Mouse (Mus musculus) embryonic facial prominence, embryonic 12.5 days (tissue): ENCODE data around the gene Cyb5r2. TPM values are rescaled to one million over a fixed set of nuclear protein-coding genes. Genes with fewer than 3 reads are reported as not detected.

ENCODE experiments used
- ATAC-seq: fragments of 200-750 bp; cut with Nextera tagmentation; 2 replicates; pipeline ENCODE4 v1.8.0; 2017; ENCODE audit not compliant: insufficient number of reproducible peaks, insufficient read depth, low FRiP score, low TSS enrichment
- H3K27ac ChIP-seq: fragments of 300-500 bp; sonication (generic); 2 replicates; pipeline ENCODE4 v1.5.1; 2016; ENCODE audit warnings: mild to moderate bottlenecking
- H3K27me3 ChIP-seq: fragments of 300-500 bp; sonication (generic); 2 replicates; pipeline ENCODE4 v1.6.1; 2016; ENCODE audit warnings: mild to moderate bottlenecking, moderate library complexity
- H3K36me3 ChIP-seq: fragments of 300-500 bp; sonication (generic); 2 replicates; pipeline ENCODE4 v1.6.1; 2016; ENCODE audit warnings: mild to moderate bottlenecking
- H3K4me1 ChIP-seq: fragments of 300-500 bp; sonication (generic); 2 replicates; pipeline ENCODE4 v1.6.1; 2016
- H3K4me2 ChIP-seq: fragments of 300-500 bp; sonication (generic); replicated peaks from 2 replicates; pipeline ENCODE4 v1.6.1; 2016; ENCODE audit warnings: mild to moderate bottlenecking, moderate library complexity
- H3K4me3 ChIP-seq: fragments of 300-500 bp; sonication (generic); 2 replicates; pipeline ENCODE4 v1.5.1; 2016; ENCODE audit warnings: mild to moderate bottlenecking
- H3K9ac ChIP-seq: fragments of 300-500 bp; sonication (generic); 2 replicates; pipeline ENCODE4 v1.6.1; 2016; ENCODE audit warnings: mild to moderate bottlenecking, moderate library complexity
- H3K9me3 ChIP-seq: fragments of 300-500 bp; sonication (generic); 2 replicates; pipeline ENCODE4 v1.6.1; 2016; ENCODE audit warnings: mild to moderate bottlenecking, moderate library complexity
- WGBS: fragments of 180-500 bp; shearing (Covaris S2); methylation state at CpG from one replicate; pipeline ENCODE4 v1.1.7; 2016; 5-methylcytosine and 5-hydroxymethylcytosine counted together
- polyA plus RNA-seq: library from polyadenylated mRNA; unstranded; fragments of >200 nt; fragmentation: Nextera tagmentation; extraction: Ambion mirVana; gene quantifications from 2 replicates; pipeline ENCODE4 v1.2.1, GENCODE M21; 2016

The Cyb5r2 gene
- polyA plus RNA-seq, 1 experiment from 2014 or later: 0.40 TPM

DNA sequence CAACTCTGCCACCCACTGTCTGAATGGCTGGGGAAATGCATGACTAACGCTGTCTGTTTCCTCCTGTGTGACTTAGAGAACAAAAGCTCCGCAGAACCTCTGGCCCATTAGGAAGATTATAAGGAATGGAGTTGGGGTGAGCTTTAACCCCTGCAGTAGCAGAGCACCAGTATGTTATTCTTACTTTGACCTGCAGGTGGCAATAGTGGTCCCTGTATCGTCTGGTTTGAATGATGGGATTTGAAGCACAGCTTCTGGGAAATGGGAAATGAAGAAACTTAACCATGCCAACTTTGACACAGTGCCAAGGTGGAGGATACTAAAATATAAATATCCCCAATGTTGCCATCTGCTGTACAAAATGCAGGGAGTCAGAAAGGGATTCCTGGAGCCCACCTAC is 8.6 kb downstream of the Cyb5r2 start:
- no peaks in the 10 kb centered on the region for H3K4me1 ChIP-seq
- ATAC-seq: no peak
- no peaks in the 10 kb centered on the region for H3K27me3 ChIP-seq
- no peak overlapping the region for H3K4me2 ChIP-seq
- no peak overlapping the region for H3K4me3 ChIP-seq
- H3K36me3 ChIP-seq: peaks cover 20% of the 10 kb centered on the region
- no peaks in the 10 kb centered on the region for H3K9me3 ChIP-seq
- WGBS: 4% methylated on average over 3 of the region's 3 CpGs
- H3K27ac ChIP-seq: no peak overlapping the region
- H3K9ac ChIP-seq: no peak overlapping the region

DNA sequence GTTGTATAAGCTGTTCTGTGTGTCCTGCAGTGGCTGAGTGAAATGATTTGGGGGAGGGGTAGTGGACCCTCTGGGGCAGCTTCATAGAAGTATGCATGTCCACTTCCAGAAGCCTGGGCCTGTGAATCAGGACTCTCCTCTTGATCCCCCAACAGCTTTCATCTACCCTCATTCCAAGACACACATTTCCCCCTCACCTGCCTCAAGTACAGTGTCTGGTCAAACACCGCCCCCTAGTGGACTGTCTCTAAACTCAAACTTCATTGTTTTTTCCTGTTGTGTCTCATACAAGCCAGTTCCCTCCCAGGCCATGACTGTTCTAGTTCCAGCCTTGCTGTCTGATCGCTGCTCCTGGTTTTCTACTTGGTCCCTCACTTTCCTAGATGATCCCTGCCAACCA is 9.9 kb downstream of the Cyb5r2 start:
- WGBS: 15% methylated on average over 2 of the region's 2 CpGs
- no peak for ATAC-seq
- H3K4me2 ChIP-seq: no peak overlapping the region
- no peak overlapping the region for H3K27ac ChIP-seq
- no peaks in the 10 kb centered on the region for H3K4me1 ChIP-seq
- no peak overlapping the region for H3K9ac ChIP-seq
- no peaks in the 10 kb centered on the region for H3K27me3 ChIP-seq
- H3K9me3 ChIP-seq: no peaks in the 10 kb centered on the region
- no peak overlapping the region for H3K4me3 ChIP-seq
- peaks cover 33% of the 10 kb centered on the region for H3K36me3 ChIP-seq

DNA sequence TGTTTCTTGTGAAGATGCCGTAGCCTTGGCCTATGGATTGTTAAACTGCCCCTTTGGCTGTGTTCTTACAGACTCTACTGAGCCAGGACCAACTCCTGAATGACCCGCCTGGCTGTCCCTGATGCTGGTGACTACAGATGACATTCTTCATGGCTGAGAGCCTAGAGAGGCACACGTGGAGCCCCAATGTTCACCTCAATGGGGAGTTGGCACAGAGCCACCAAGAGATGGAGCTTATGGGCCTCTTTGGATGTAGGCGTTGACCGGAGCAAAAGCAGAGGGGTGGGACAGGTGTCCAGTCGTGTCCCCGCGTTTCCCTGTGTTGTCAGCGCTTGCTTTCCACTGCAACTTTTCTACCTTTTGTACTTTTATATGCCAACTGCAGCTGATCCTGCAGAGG is 10.4 kb downstream of the Cyb5r2 start:
- H3K4me3 ChIP-seq: no peak overlapping the region
- H3K9ac ChIP-seq: no peak overlapping the region
- WGBS: 88% methylated on average over 9 of the region's 9 CpGs
- no peaks in the 10 kb centered on the region for H3K4me1 ChIP-seq
- ATAC-seq: no peak
- H3K27ac ChIP-seq: no peak overlapping the region
- no peak overlapping the region for H3K4me2 ChIP-seq
- H3K36me3 ChIP-seq: peaks cover 35% of the 10 kb centered on the region
- no peaks in the 10 kb centered on the region for H3K27me3 ChIP-seq
- no peaks in the 10 kb centered on the region for H3K9me3 ChIP-seq

DNA sequence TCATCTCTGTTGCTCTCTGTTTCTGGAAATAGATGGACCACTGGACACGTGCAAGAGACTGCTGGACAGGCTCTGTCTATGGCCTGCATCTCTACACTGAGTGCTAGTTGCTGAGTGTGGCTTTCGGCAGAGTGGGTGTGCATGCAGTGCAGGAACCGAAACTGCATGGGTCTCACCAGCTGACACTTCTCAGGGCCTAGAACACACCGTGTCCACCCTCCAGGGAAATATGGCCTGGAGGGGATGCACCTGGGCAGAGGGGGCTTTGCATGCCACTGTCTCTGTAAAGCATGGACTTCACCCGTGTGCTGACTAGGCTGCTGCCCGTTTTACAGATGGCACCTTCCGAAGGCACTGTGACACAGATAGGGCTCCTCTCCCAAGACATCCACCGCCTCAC is 11.8 kb downstream of the Cyb5r2 start:
- no peak for ATAC-seq
- H3K4me3 ChIP-seq: no peak overlapping the region
- H3K9ac ChIP-seq: no peak overlapping the region
- H3K36me3 ChIP-seq: peaks cover 38% of the 10 kb centered on the region
- no peaks in the 10 kb centered on the region for H3K4me1 ChIP-seq
- H3K27ac ChIP-seq: no peak overlapping the region
- H3K4me2 ChIP-seq: no peak overlapping the region
- no peaks in the 10 kb centered on the region for H3K9me3 ChIP-seq
- WGBS: 90% methylated on average over 8 of the region's 8 CpGs
- H3K27me3 ChIP-seq: no peaks in the 10 kb centered on the region

DNA sequence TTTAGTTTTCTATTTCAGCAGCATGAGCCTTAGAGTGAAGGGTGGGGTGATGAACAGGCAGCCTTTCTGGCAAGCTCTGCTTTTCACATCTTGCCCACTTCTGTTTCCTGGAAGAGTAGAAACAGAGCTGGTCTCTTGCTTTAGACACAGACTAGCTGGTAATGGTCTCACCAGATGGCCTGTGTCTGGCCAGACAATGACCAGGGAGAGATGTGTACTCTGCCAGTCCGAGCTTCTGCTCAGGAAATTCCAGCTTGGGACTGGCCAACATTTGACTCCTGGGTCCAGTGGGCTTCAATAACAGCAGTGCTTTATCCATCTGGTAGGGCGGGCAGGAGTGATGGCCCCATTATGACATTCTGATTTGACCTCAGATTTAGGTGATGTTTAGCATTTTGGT is 12.7 kb downstream of the Cyb5r2 start:
- Histone ChIP-seq H3K4me3 (no peak overlapping the region), H3K27me3 (no peaks in the 10 kb centered on the region), H3K4me1 (no peaks in the 10 kb centered on the region), H3K9ac (no peak overlapping the region), H3K36me3 (peaks cover 48% of the 10 kb centered on the region), H3K4me2 (no peak overlapping the region), H3K27ac (no peak overlapping the region), H3K9me3 (no peaks in the 10 kb centered on the region)
- ATAC-seq: no peak
- 72% methylated on average over 2 of the region's 2 CpGs for WGBS

DNA sequence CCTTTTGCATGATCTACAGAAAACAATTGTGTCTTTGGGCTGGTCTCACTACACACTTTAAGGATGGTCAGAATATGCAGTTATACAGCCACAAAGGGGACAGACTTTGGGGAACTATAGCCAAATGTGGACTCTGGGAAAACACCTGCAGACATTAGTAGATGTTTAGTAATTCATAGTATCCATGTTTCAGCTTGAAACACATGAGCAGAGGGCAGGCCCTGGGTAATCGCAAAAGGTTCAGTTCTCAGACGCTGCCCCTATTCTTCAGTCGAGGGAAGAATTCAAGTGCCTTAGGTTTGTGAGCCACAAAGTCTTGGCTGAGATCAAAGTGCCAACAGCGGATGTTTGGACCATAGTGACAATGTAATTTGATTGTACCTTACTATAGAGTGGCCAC is 13.4 kb downstream of the Cyb5r2 start:
- 90% methylated on average over 4 of the region's 4 CpGs for WGBS
- Histone ChIP-seq H3K4me2 (no peak overlapping the region), H3K36me3 (peaks cover 48% of the 10 kb centered on the region), H3K27ac (no peak overlapping the region), H3K4me1 (no peaks in the 10 kb centered on the region), H3K9ac (no peak overlapping the region), H3K4me3 (no peak overlapping the region), H3K27me3 (no peaks in the 10 kb centered on the region), H3K9me3 (no peaks in the 10 kb centered on the region)
- ATAC-seq: no peak

DNA sequence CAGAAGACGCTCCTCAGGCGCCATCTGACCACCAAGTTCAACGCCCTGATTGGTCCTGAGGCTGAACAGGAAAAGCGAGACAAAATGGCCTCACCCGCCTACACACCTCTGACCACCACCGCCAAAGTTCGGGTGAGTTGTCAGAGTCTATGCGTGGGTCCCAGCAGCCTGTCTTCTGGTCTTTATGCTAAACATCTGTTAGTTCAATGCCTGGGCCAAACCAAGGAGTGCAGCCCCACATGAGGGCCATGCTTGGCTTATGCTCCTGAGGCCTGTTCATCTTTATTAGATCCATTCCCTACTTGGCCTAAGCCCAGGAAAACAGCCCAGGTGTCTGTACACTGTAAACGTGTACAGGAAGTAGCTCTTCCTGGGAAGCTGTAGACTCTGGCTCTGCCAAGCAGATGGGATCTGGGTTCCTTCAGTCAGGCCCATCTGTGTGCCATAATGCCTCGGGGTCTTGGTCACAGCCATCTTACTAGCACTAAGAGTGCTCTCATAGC is 14.8 kb downstream of the Cyb5r2 start:
- no peak for ATAC-seq
- Histone ChIP-seq H3K4me3 (no peak overlapping the region), H3K27me3 (no peaks in the 10 kb centered on the region), H3K9ac (no peak overlapping the region), H3K36me3 (peaks cover 55% of the 10 kb centered on the region), H3K4me1 (no peaks in the 10 kb centered on the region), H3K27ac (no peak overlapping the region), H3K4me2 (no peak overlapping the region), H3K9me3 (no peaks in the 10 kb centered on the region)
- 84% methylated on average over 10 of the region's 10 CpGs for WGBS

DNA sequence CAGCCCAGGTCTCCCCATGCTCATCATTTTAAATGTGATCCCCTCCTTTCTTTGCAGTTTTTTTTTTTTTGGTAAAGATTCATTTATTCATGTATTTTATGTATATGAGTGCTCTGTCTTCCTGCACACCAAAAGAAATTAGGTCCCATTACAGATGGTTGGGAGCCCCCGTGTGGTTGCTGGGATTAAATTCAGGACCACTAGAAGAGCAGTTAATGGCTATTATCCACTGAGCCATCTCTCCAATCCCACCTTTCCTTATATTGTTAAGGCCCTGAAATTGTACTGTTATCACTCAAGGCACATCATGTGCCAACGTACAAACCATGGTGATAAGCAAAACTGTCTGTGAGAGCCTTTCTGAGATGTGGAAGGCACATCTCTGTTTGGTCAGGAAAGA is 19.1 kb downstream of the Cyb5r2 start:
- Histone ChIP-seq H3K27ac (no peak overlapping the region), H3K4me2 (no peak overlapping the region), H3K9me3 (no peaks in the 10 kb centered on the region), H3K4me1 (no peaks in the 10 kb centered on the region), H3K36me3 (peaks cover 31% of the 10 kb centered on the region), H3K4me3 (no peak overlapping the region), H3K9ac (no peak overlapping the region), H3K27me3 (no peaks in the 10 kb centered on the region)
- WGBS: 37% methylated on average over 2 of the region's 2 CpGs
- no peak for ATAC-seq

DNA sequence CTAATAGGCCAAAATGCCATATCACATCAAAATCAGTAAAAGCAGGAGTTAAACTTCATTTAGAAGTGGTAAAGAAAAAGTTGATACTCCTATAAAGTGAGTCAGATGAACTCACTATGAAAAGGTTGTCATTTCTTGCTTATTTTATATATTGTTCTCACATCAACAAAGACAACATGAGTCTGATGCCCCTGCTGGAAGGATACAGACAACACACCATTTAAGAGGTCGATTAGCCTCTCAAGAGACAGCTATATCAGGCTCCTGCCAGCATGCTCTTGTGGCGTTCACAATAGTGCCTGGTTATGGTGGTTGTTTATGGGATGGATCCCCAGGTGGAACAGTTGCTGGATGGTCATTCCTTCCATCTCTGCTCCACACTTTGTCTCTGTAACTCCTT is 24.7 kb downstream of the Cyb5r2 start:
- 68% methylated on average over 2 of the region's 2 CpGs for WGBS
- no peaks in the 10 kb centered on the region for H3K27me3 ChIP-seq
- ATAC-seq: no peak
- H3K36me3 ChIP-seq: peaks cover 25% of the 10 kb centered on the region
- no peak overlapping the region for H3K4me3 ChIP-seq
- H3K9ac ChIP-seq: no peak overlapping the region
- no peaks in the 10 kb centered on the region for H3K9me3 ChIP-seq
- no peak overlapping the region for H3K4me2 ChIP-seq
- no peak overlapping the region for H3K27ac ChIP-seq
- no peaks in the 10 kb centered on the region for H3K4me1 ChIP-seq

DNA sequence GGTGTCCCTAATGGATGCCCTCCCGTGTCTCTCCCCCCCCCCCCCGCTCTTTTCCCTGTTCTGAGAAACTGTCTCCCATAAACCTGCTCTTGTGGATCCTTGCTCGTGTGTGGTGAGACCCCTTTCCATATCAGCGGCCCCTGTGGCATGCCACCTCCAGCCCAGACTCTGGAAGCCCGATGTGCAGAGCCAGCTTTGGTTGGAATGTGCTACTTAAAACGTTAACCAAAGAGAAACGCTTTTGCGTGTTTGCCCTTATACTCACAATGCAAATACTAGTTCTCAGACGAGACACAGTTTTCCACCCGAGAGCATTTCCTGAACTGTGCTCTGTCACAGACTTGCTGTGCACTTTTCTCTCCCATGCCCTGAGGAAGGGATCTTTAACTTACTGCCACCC is 27.2 kb downstream of the Cyb5r2 start:
- no peaks in the 10 kb centered on the region for H3K27me3 ChIP-seq
- H3K27ac ChIP-seq: no peak overlapping the region
- H3K4me2 ChIP-seq: no peak overlapping the region
- no peak for ATAC-seq
- H3K36me3 ChIP-seq: peaks cover 30% of the 10 kb centered on the region
- H3K4me1 ChIP-seq: no peaks in the 10 kb centered on the region
- H3K9ac ChIP-seq: no peak overlapping the region
- 78% methylated on average over 10 of the region's 10 CpGs for WGBS
- no peaks in the 10 kb centered on the region for H3K9me3 ChIP-seq
- no peak overlapping the region for H3K4me3 ChIP-seq

DNA sequence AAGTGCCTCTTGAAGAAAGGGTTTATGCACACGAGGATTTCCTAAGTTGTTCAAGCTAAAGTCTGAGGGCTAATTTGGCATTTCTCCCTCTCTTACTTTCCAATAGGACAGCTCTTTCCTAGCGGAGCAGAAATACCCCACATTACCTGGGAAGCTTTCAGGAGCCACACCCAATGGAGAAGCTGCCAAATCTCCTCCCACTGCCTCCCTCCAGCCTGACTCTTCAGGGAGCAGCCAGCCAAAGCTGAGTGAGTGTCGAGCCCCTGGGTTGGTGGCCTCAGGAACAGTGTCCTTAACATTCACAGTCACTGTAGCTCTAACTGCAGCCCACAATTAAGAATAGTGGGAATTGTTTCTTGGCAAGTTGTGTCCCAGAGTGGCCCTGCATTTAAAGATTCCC is 30.3 kb downstream of the Cyb5r2 start:
- no peak for ATAC-seq
- 61% methylated on average over 3 of the region's 3 CpGs for WGBS
- Histone ChIP-seq H3K4me1 (no peaks in the 10 kb centered on the region), H3K36me3 (peaks cover 50% of the 10 kb centered on the region), H3K4me3 (no peak overlapping the region), H3K4me2 (no peak overlapping the region), H3K27ac (no peak overlapping the region), H3K9ac (no peak overlapping the region), H3K27me3 (no peaks in the 10 kb centered on the region), H3K9me3 (no peaks in the 10 kb centered on the region)

DNA sequence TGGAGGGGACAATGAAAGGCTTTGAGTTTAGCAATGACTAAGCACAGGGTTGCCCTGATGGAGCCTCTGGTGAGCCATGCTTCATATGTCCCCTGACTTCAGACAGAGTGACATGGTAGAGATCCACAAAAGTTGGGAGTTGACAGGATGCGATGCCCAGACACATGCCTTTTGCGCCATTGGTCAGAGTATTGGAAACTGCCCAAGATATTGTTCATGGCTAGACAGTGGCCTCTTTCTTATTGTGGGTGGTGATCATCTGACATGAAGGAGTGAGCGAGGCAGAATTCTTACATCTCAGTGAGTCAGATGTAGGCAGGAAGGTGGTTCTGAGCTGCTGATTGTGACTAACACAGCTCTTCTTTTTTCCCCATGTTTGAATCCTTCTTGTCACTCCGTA is 35.3 kb downstream of the Cyb5r2 start:
- 92% methylated on average over 4 of the region's 4 CpGs for WGBS
- Histone ChIP-seq H3K9ac (no peak overlapping the region), H3K36me3 (peaks cover 47% of the 10 kb centered on the region), H3K27me3 (no peaks in the 10 kb centered on the region), H3K4me3 (no peak overlapping the region), H3K9me3 (no peaks in the 10 kb centered on the region), H3K4me2 (no peak overlapping the region), H3K4me1 (no peaks in the 10 kb centered on the region), H3K27ac (no peak overlapping the region)
- no peak for ATAC-seq

DNA sequence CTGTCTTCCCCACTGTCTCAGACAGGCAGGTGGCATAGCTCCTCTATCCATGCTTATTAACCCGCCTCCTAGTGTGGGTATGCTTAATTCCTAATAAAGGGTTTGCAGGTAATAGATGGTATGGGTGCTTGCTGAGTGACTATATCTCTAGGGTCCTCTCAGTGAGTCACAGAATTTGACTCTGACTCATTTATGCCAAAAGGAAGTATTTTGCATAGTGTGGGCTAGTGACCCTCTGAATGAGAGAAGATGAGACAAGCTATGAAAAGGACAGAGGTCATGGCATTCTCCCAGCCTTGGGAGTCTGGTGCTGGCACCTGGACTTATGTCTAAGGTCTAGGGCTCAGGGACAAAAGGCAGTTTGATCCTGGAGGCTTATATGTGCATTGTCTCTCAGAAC is 37.1 kb downstream of the Cyb5r2 start:
- Histone ChIP-seq H3K4me3 (no peak overlapping the region), H3K4me2 (no peak overlapping the region), H3K36me3 (peaks cover 49% of the 10 kb centered on the region), H3K27me3 (no peaks in the 10 kb centered on the region), H3K4me1 (no peaks in the 10 kb centered on the region), H3K9ac (no peak overlapping the region), H3K27ac (no peak overlapping the region), H3K9me3 (no peaks in the 10 kb centered on the region)
- ATAC-seq: no peak
- 85% methylated on average over 1 of the region's 1 CpGs for WGBS
